Mouse (Mus musculus) gastrocnemius, postnatal 14 days (tissue): ENCODE results near the gene Zfp94. TPM values are rescaled to one million over a fixed set of nuclear protein-coding genes. Genes with fewer than 3 reads are reported as not detected.
"Not testable (repeated sequence)": the region's sequence is repeated elsewhere in the genome, so short reads cannot be mapped to it uniquely, and the experiment has no call there.

Experiments
- DNase-seq: peaks from one replicate; pipeline ENCODE4 v3.0.0; 2021; ENCODE audit warnings: mixed read lengths
- intact Hi-C: fragments of 180-260 bp; cut with DNase I; formaldehyde crosslinking; loops from one replicate; pipeline ENCODE4 v1.15.1; 2025; ENCODE audit warnings: low total_unique reads
- total RNA-seq, 2 experiments: library from RNA; stranded (reverse); gene quantifications; 2 replicates each; pipeline ENCODE4 v1.2.3; 2021

Gene Zfp94
- total RNA-seq, 2 experiments from 2014 or later, result 1.7 to 2.4 TPM

- intact Hi-C loops, result no loop called here
Observed at GRCm38 (mm10) chr7:24286090-24286489, 30.4 kb downstream of the Zfp94 start.

GRCm38 (mm10) chr7:24280858-24281145 lies 35.7 kb downstream of the Zfp94 start:
- intact Hi-C loops, result no loop called here
- DNase-seq, result no peak

More at GRCm38 (mm10) chr7:24286090-24286489, 30.4 kb downstream of the Zfp94 start:
- DNase-seq, result no peak

- intact Hi-C loops, result no loop called here
- DNase-seq, result no peak
Observed at GRCm38 (mm10) chr7:24280031-24280857, 36.2 kb downstream of the Zfp94 start.

GRCm38 (mm10) chr7:24278771-24279170 lies 37.7 kb downstream of the Zfp94 start:
- DNase-seq, intact Hi-C loops: not testable (repeated sequence)

- DNase-seq, result no peak
- intact Hi-C loops, result no loop called here
Observed at GRCm38 (mm10) chr7:24274456-24274855, 42.0 kb downstream of the Zfp94 start.

GRCm38 (mm10) chr7:24271191-24271590 lies 45.3 kb downstream of the Zfp94 start:
- no peak for DNase-seq
- intact Hi-C loops, result no loop called here

GRCm38 (mm10) chr7:24270288-24270672 lies 46.2 kb downstream of the Zfp94 start, which contains the start of gene Zfp93:
Gene Zfp93, plus strand, starts transcription at chr7:24270420.
- intact Hi-C loops, result no loop called here

GRCm38 (mm10) chr7:24269667-24270287 lies 46.7 kb downstream of the Zfp94 start:
- no peak for DNase-seq
- intact Hi-C loops, result no loop called here

More at GRCm38 (mm10) chr7:24270288-24270672, 46.2 kb downstream of the Zfp94 start, which contains the start of gene Zfp93:
- peak; percentile 70 for DNase-seq

GRCm38 (mm10) chr7:24269256-24269655 lies 47.2 kb downstream of the Zfp94 start:
- DNase-seq, result no peak
- intact Hi-C loops, result no loop called here

GRCm38 (mm10) chr7:24268176-24269155 lies 48.0 kb downstream of the Zfp94 start:
- no peak for DNase-seq
- intact Hi-C loops, result no loop called here

GRCm38 (mm10) chr7:24260000-24260312 lies 56.5 kb downstream of the Zfp94 start:
- intact Hi-C loops, result loop anchor here (10.0 kb wide), 1 partner anchor 125 kb away; the partner anchor contains the start of gene Zfp235
- DNase-seq, result no peak

GRCm38 (mm10) chr7:24259306-24259999 lies 57.0 kb downstream of the Zfp94 start:
- DNase-seq, result no peak
- intact Hi-C loops, result loop anchor here (10.0 kb wide), 1 partner anchor 125 kb away; the partner anchor contains the start of gene Zfp235

- DNase-seq, result peak; percentile 75
- intact Hi-C loops, result loop anchor here (10.0 kb wide), 1 partner anchor 120 kb away; the partner anchor contains the start of gene Zfp235
Observed at GRCm38 (mm10) chr7:24254633-24255474, 61.6 kb downstream of the Zfp94 start, which contains the start of gene Zfp108. Gene Zfp108, plus strand, starts transcription at chr7:24254794.

- intact Hi-C loops, result loop anchor here (10.0 kb wide), 1 partner anchor 119 kb away; the partner anchor contains the start of gene Zfp235
- no peak for DNase-seq
Observed at GRCm38 (mm10) chr7:24253779-24254615, 62.5 kb downstream of the Zfp94 start.
